Mouse (Mus musculus) lung, postnatal 10 days (tissue): ENCODE results near the gene Srpx2.

Experiments used
- DNase-seq: peaks from one replicate; pipeline ENCODE4 v3.0.0; 2021

The Srpx2 gene

GRCm38 (mm10) chrX:133908261-133908660 lies at the start of gene Srpx2:
Gene Srpx2, plus strand, starts transcription at chrX:133908426.
- DNase-seq: no peak

GRCm38 (mm10) chrX:133869743-133870142 lies 38.5 kb upstream of the Srpx2 start:
- no peak for DNase-seq

GRCm38 (mm10) chrX:133887308-133887707 lies 20.9 kb upstream of the Srpx2 start:
- DNase-seq: no peak

- no peak for DNase-seq
Measured at GRCm38 (mm10) chrX:133888111-133888510, 20.1 kb upstream of the Srpx2 start.

GRCm38 (mm10) chrX:133898014-133898542 lies 10.1 kb upstream of the Srpx2 start, which contains the start of gene Tspan6:
Gene Tspan6, minus strand, starts transcription at chrX:133898429.
- DNase-seq: peak; percentile 85

GRCm38 (mm10) chrX:133911397-133912103 lies 3.3 kb downstream of the Srpx2 start:
- peak; percentile 43 for DNase-seq

GRCm38 (mm10) chrX:133913006-133913405 lies 4.8 kb downstream of the Srpx2 start:
- no peak for DNase-seq

GRCm38 (mm10) chrX:133914219-133914618 lies 6.0 kb downstream of the Srpx2 start:
- peak; percentile 5 for DNase-seq

- DNase-seq: no peak
Measured at GRCm38 (mm10) chrX:133921187-133921586, 13.0 kb downstream of the Srpx2 start.

GRCm38 (mm10) chrX:133926760-133927159 lies 18.5 kb downstream of the Srpx2 start:
- DNase-seq: no peak

- DNase-seq: peak; percentile 60
Measured at GRCm38 (mm10) chrX:133931302-133932013, 23.2 kb downstream of the Srpx2 start.

- no peak for DNase-seq
Measured at GRCm38 (mm10) chrX:133936605-133937225, 28.5 kb downstream of the Srpx2 start.

- no peak for DNase-seq
Measured at GRCm38 (mm10) chrX:133939561-133939960, 31.3 kb downstream of the Srpx2 start.

GRCm38 (mm10) chrX:133947427-133947826 lies 39.2 kb downstream of the Srpx2 start:
- peak; percentile 67 for DNase-seq

- DNase-seq: no peak
Measured at GRCm38 (mm10) chrX:133954661-133955060, 46.4 kb downstream of the Srpx2 start.

GRCm38 (mm10) chrX:133960617-133961016 lies 52.4 kb downstream of the Srpx2 start:
- DNase-seq: no peak

GRCm38 (mm10) chrX:133964615-133965014 lies 56.4 kb downstream of the Srpx2 start:
- DNase-seq: no peak

GRCm38 (mm10) chrX:133981231-133982002 lies 73.2 kb downstream of the Srpx2 start, which contains the start of gene Sytl4:
Gene Sytl4, minus strand, starts transcription at chrX:133981812.
- DNase-seq: peak; percentile 41
